Mouse (Mus musculus) ES-E14 (cell line): Measurements from ENCODE around the gene Car10. TPM values are rescaled to one million over a fixed set of nuclear protein-coding genes. Genes with fewer than 3 reads are reported as not detected.
"Not testable (repeated sequence)": the region's sequence is repeated elsewhere in the genome, so short reads cannot be mapped to it uniquely, and the experiment has no call there.

Source experiments
- DNase-seq: peaks from one replicate; pipeline ENCODE4 v3.0.0-alpha.2; 2013; ENCODE audit warnings: low read depth, low spot score
- H3K27ac ChIP-seq: 2 replicates; pipeline ENCODE4 v1.5.1; 2012; ENCODE audit warnings: low read depth, mild to moderate bottlenecking, low read length, moderate library complexity, mixed read lengths; ENCODE audit not compliant: poor library complexity, insufficient read depth, severe bottlenecking
- H3K36me3 ChIP-seq: 2 replicates; pipeline ENCODE4 v1.6.1; 2012; ENCODE audit warnings: mild to moderate bottlenecking, low read length, moderate library complexity, mixed read lengths; ENCODE audit not compliant: control insufficient read depth, poor library complexity, insufficient read depth, severe bottlenecking
- H3K4me1 ChIP-seq, 2 experiments: fragments of 150-350 bp in 1 of 2; sonication (generic) in 1 of 2; 2 replicates each; pipeline ENCODE4 v1.6.1; 2012; ENCODE audit warnings: low read length in 2 of 2, mild to moderate bottlenecking in 1 of 2, mixed read lengths in 1 of 2; ENCODE audit not compliant: control insufficient read depth in 2 of 2, insufficient read depth in 2 of 2, poor library complexity in 1 of 2
- H3K4me3 ChIP-seq, 2 experiments: fragments of 150-350 bp in 1 of 2; sonication (generic) in 1 of 2; 2 replicates each; pipeline ENCODE4 v1.5.1; 2012; ENCODE audit warnings: low read length in 2 of 2, low read depth in 1 of 2, mild to moderate bottlenecking in 1 of 2, mixed read lengths in 1 of 2; ENCODE audit not compliant: insufficient read depth in 1 of 2, poor library complexity in 1 of 2, severe bottlenecking in 1 of 2
- H3K9ac ChIP-seq: 2 replicates; pipeline ENCODE4 v1.6.1; 2012; ENCODE audit warnings: low read depth, mild to moderate bottlenecking, low read length, mixed read lengths; ENCODE audit not compliant: poor library complexity, insufficient read depth, severe bottlenecking
- H3K9me3 ChIP-seq: fragments of 150-350 bp; sonication (generic); 2 replicates; pipeline ENCODE4 v1.6.1; 2012; ENCODE audit warnings: low read depth, mild to moderate bottlenecking, low read length; ENCODE audit not compliant: control insufficient read depth, insufficient read depth
- CHD2 ChIP-seq: IDR thresholded peaks from 2 replicates; pipeline ENCODE4 v1.6.1; 2014; ENCODE audit warnings: mild to moderate bottlenecking, low read depth, low read length, inconsistent platforms
- HCFC1 ChIP-seq: IDR thresholded peaks from 2 replicates; pipeline ENCODE4 v1.6.1; 2012; ENCODE audit warnings: low read length, inconsistent platforms, borderline replicate concordance; ENCODE audit not compliant: insufficient read depth
- MAFK ChIP-seq: IDR thresholded peaks from 2 replicates; pipeline ENCODE4 v1.6.1; 2014; ENCODE audit warnings: mild to moderate bottlenecking, low read depth, low read length, inconsistent platforms; ENCODE audit not compliant: insufficient read depth
- ZC3H11A ChIP-seq: IDR thresholded peaks from 2 replicates; pipeline ENCODE4 v1.6.1; 2012; ENCODE audit warnings: low read depth, mild to moderate bottlenecking, inconsistent platforms, low read length, borderline replicate concordance
- ZNF384 ChIP-seq: IDR thresholded peaks from 2 replicates; pipeline ENCODE4 v1.6.1; 2012; ENCODE audit warnings: low read depth, low read length, inconsistent platforms
- in situ Hi-C, 2 experiments: fragments of 600-800 bp; cut with MboI; formaldehyde crosslinking; loops; one replicate each; pipeline ENCODE4 v1.15.1; 2025; ENCODE audit warnings: low sequenced_read_pairs in 2 of 2, inconsistent platforms in 1 of 2; ENCODE audit not compliant: unreplicated experiment in 2 of 2
- total RNA-seq: library from RNA; depleted of rRNA; stranded (reverse); fragments of 300-350 nt; gene quantifications from 2 replicates; pipeline ENCODE4 v1.2.3, GENCODE M21; 2012

The Car10 gene
- total RNA-seq, 1 experiment, result not detected

GRCm38 (mm10) chr11:93364171-93364570 lies 266.3 kb downstream of the Car10 start:
- no peaks in the 10 kb centered on the region for H3K9me3 ChIP-seq
- no peak overlapping the region for H3K9ac ChIP-seq
- in situ Hi-C loops, result no loop called here
- no peaks in the 10 kb centered on the region for H3K36me3 ChIP-seq
- H3K27ac ChIP-seq, result no peak overlapping the region
- DNase-seq, result no peak
- no peak for TF ChIP-seq ZNF384
- no peak for TF ChIP-seq CHD2
- TF ChIP-seq ZC3H11A, result no peak
- no peak for TF ChIP-seq MAFK
- TF ChIP-seq HCFC1, result no peak
- H3K4me1 ChIP-seq, result no peaks in the 10 kb centered on the region
- H3K4me3 ChIP-seq, result no peak overlapping the region

DNA sequence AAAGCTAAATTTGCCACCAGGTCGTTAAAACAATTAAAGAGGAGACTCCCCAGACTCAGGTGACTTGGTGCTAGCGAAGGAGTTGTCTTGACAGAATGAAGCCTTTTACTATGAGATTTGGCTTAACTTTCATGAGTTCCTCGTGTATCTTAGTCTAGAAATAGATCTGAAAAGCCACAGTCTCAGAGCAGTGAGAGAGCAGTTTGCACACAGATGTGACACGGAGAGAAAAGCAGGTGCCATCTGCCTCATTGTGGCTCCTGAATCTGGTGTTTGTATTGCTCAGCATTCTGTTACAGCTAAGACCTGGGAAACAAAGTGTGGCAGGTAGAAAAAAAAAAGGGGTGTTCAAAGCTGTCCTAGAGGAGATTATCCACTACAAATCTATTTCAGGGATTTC lies 269.4 kb downstream of the Car10 start:
- no peak for DNase-seq
- in situ Hi-C loops, result no loop called here
- H3K9me3 ChIP-seq, result no peaks in the 10 kb centered on the region
- H3K36me3 ChIP-seq, result no peaks in the 10 kb centered on the region
- H3K4me1 ChIP-seq, result no peaks in the 10 kb centered on the region
- H3K4me3 ChIP-seq, result no peak overlapping the region
- no peak overlapping the region for H3K27ac ChIP-seq
- no peak overlapping the region for H3K9ac ChIP-seq
- TF ChIP-seq CHD2 (no peak), ZNF384 (no peak), HCFC1 (no peak)

GRCm38 (mm10) chr11:93367740-93368139 lies 269.9 kb downstream of the Car10 start:
- Histone ChIP-seq H3K4me1 (no peaks in the 10 kb centered on the region), H3K27ac (no peak overlapping the region), H3K9me3 (no peaks in the 10 kb centered on the region), H3K4me3 (no peak overlapping the region), H3K9ac (no peak overlapping the region), H3K36me3 (no peaks in the 10 kb centered on the region)
- TF ChIP-seq ZNF384 (no peak), HCFC1 (no peak), CHD2 (no peak), MAFK (no peak), ZC3H11A (no peak)
- in situ Hi-C loops, result no loop called here
- no peak for DNase-seq

DNA sequence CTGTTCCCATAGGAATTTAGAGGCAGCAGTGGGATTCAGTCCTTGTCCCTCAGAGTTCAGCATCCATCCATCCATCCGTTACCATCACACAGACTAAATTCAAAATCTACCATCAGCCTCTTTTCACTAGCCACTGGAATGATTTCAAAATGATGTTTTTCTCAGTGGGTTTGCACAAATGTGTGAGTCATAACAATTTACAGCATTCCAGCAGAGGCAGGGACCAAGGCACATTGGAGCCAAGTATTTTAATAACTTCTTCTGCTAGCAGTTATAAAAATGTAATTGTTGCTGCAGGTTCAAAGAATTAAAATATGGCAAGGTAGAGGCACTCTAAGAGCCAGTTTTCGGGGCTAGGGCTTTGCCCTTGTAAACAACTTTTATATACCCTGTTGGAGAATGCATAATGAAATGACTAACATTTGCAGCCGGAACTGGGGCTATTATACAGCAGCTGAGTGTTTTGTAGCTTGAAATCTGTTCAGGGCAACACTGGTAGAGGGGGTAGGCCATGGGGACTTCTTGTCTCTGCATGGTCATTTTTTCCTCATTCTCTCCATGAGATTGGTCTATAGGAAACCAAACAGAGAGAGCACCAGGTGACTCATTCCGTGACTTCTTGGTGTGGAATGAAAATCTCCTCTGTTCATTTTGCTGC lies 276.0 kb downstream of the Car10 start:
- no peak overlapping the region for H3K4me3 ChIP-seq
- no peak for TF ChIP-seq MAFK
- no peak for TF ChIP-seq ZC3H11A
- TF ChIP-seq CHD2, result no peak
- no peak for TF ChIP-seq HCFC1
- TF ChIP-seq ZNF384, result no peak
- no peaks in the 10 kb centered on the region for H3K36me3 ChIP-seq
- H3K4me1 ChIP-seq, result no peaks in the 10 kb centered on the region
- no peak overlapping the region for H3K9ac ChIP-seq
- H3K27ac ChIP-seq, result no peak overlapping the region
- no peaks in the 10 kb centered on the region for H3K9me3 ChIP-seq
- no peak for DNase-seq
- in situ Hi-C loops, result no loop called here

GRCm38 (mm10) chr11:93391159-93391558 lies 293.3 kb downstream of the Car10 start:
- Histone ChIP-seq H3K27ac (no peak overlapping the region), H3K4me1 (no peaks in the 10 kb centered on the region), H3K4me3 (no peak overlapping the region), H3K36me3 (no peaks in the 10 kb centered on the region), H3K9ac (no peak overlapping the region), H3K9me3 (no peaks in the 10 kb centered on the region)
- TF ChIP-seq HCFC1 (no peak), CHD2 (no peak), MAFK (no peak), ZC3H11A (no peak), ZNF384 (no peak)
- DNase-seq, result no peak
- in situ Hi-C loops, result no loop called here

- H3K9me3 ChIP-seq, DNase-seq, H3K9ac ChIP-seq, H3K27ac ChIP-seq, H3K36me3 ChIP-seq, H3K4me1 ChIP-seq, in situ Hi-C loops, H3K4me3 ChIP-seq: not testable (repeated sequence)
Measured at GRCm38 (mm10) chr11:93393371-93393770, 295.5 kb downstream of the Car10 start.
